Mouse (Mus musculus) cerebellum, adult 11-12 months (tissue): ENCODE results near the gene Lrp6.
A peak's percentile ranks its signal among the peaks of the same experiment; 100 is the strongest.

ENCODE experiments used
- DNase-seq: peaks from one replicate; pipeline ENCODE4 v3.0.0; 2022

The Lrp6 gene

DNA sequence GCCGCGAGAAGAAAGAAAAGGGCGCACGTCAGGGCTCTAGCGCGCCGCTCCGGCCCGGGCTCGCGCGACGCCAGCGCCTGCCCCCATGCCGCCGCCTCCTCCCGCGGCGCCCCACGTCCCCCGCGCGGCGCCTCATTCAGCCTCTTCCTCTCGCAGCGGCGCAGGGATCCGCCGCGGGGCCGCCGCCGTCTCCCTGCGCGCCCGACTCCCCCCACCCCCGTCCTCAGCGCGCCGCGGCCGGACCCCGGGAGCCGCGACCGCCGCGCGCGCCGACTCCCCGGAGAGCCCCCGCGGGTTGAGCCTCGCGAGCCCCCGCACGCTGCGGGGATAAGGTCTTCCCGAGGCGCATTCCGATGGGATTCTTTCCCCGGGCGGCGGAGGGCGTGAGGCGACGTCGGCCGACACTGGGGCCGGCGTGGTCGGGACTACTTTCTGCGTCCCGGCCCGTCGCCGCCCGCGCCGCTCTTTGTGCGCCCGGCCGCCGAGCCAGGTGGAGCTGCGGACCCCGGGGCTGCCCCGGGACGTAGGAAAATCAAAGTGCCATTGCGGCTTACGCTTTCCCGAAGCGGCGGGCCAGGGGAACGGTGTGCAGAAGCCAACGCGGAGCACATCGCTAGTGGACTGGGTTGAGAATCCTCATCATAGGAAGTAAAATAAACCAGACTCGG lies at the start of gene Lrp6:
TSS of gene Lrp6 (minus strand) at position 148 of the 668 bp plus-strand sequence.
- peak; percentile 82 for DNase-seq

GRCm38 (mm10) chr6:134614723-134615648 lies 48.2 kb upstream of the Lrp6 start:
- DNase-seq = peak; percentile 81

DNA sequence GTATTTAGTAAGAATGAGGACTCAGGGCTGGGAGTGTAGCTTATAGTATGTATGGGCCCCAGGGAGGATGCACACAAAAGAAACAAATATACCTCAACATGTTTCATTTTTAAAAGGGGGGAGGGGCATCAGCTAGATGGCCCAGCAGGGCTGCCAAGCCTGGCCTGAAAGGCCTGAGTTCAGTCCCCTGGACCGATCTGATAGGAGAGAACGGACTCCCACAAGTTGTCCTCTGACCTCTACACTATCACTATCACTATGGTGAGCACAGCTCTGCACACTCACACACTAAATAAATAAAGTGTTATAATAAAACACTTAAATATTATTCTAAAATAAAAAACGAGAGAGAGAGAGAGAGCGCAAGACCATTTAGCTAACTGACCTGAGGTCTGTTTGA lies 47.6 kb upstream of the Lrp6 start:
- no peak for DNase-seq

DNA sequence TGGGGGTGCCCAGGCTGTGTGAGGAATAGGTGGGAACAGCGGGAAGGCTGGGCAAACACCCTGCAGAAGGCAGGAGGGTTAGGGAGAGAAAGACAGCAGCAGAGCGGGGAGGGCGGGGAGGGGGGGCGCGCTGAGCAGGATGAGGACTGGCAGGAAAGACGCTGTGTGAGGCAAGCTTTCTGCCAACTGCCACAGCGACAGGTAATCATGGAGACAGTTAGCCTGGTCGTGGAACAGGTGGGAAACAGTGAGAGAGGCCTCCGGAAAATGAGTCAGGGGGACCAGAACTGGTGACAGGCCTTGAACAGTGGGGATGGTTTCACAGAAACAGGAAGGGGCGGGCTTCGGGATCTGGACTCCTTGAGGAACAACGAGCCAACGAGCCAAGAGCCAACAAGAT lies 45.1 kb upstream of the Lrp6 start:
- no peak for DNase-seq

- no peak for DNase-seq
These were observed 43.6 kb upstream of the Lrp6 start for GRCm38 (mm10) chr6:134610380-134610779.

GRCm38 (mm10) chr6:134606949-134607746 lies 40.4 kb upstream of the Lrp6 start:
- no peak for DNase-seq

DNA sequence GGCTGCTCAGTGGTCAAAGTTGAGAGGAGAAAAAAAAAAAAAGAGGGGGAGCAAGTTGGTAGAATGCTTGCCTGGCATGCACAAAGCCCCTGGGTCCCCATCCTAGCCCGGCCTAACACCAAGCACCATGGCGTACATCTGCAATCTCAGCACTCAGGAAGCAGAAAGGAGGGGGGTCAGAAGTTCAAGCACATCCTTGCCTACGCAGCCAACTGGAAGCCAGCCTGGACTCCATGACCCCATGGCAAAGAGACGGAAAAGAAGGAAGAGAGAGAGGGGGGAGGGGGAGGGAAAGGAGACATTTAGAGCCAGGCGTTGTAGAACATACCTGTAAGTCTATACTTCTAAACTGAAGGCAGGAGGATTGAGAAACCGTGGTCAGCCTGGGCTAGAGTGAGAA lies 39.8 kb upstream of the Lrp6 start:
- DNase-seq = no peak

GRCm38 (mm10) chr6:134605196-134605595 lies 38.4 kb upstream of the Lrp6 start:
- DNase-seq = no peak

GRCm38 (mm10) chr6:134602371-134603003 lies 35.7 kb upstream of the Lrp6 start:
- DNase-seq = no peak

DNA sequence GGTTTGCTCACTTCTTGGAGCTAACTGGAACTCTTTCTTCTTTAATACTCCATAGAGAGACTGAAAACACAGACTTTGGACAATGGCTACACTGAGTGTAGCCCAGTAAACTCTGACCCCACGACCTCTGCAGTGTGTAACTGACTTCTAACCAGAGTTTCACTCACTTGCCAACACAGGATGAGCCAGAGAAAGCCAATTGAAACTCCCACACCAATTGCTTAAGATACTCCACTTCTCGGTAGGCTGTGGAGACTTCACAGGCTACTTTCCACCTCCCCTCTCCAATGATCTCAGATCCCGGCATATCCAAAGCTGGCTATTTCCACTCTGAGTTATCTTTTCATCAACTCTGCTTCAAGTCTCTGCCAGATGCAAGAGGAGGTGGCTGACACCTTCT lies 35.0 kb upstream of the Lrp6 start:
- no peak for DNase-seq

GRCm38 (mm10) chr6:134601130-134601529 lies 34.4 kb upstream of the Lrp6 start:
- DNase-seq = no peak

- no peak for DNase-seq
These were observed 32.5 kb upstream of the Lrp6 start for GRCm38 (mm10) chr6:134599239-134599638.

GRCm38 (mm10) chr6:134597651-134598229 lies 31.0 kb upstream of the Lrp6 start:
- no peak for DNase-seq

- no peak for DNase-seq
These were observed 28.0 kb upstream of the Lrp6 start for GRCm38 (mm10) chr6:134594569-134595442.

DNA sequence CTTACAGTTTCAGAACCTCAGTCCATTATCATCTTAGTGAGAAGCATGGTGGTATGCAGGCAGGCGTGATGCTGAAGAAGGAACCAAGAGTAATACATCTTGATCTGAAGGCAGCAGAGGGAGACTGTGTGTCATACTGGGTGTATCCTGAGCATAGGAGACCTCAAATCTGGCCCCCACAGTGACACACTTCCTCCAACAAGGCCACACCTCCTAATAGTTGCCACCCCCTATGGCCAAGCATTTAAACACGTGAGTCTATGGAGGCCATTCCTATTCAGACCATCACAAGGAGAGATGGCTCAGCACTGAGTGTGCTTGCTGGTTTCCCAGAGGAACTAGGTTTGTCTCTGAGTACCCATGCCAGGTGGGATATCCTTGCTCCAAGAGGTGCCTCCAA lies 24.8 kb upstream of the Lrp6 start:
- DNase-seq = no peak

DNA sequence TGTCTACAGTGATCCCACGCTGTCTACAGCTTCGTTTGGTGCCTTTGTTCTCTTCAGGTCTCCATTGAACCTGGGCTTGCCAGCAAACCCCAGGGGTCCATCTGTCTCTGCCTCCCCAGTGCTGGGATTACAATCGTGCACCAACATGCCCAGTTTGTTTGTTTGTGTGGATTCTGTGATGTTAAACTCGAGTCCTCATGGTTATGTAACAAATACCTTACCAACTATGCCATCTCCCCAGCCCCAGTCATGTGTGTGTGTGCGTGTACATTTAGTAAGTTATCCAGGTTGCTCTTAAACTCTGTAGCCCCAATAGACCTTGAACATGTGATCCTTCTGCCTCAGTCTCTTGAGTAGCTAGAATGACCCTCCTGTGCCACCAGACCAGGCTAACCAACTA lies 19.5 kb upstream of the Lrp6 start:
- DNase-seq = no peak

- no peak for DNase-seq
These were observed 17.9 kb upstream of the Lrp6 start for GRCm38 (mm10) chr6:134584616-134585015.

GRCm38 (mm10) chr6:134582110-134582509 lies 15.3 kb upstream of the Lrp6 start:
- DNase-seq = no peak

- DNase-seq = no peak
These were observed 12.7 kb upstream of the Lrp6 start for GRCm38 (mm10) chr6:134579506-134579905.

DNA sequence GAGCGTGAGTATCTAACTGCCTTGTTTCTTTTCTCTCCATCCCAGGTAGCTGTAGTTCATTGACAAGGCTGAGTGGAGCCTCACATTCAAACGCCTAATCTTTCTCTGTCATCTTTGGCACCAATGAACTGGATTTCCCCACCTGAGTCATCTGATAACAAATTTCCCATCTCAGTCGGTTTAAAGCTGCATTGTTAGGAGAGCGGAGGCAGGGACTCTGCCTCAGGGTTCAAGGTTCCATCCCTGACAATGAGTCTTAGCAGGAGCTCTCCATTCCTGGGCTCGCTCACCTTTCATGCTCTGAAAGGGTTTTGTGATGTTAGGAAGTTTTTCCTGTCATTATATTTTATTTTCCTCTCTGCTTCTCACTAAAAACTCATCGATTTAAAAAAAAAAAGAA lies 11.3 kb upstream of the Lrp6 start:
- DNase-seq = no peak

- no peak for DNase-seq
These were observed 8.6 kb upstream of the Lrp6 start for GRCm38 (mm10) chr6:134575288-134575741.
